Mouse (Mus musculus): ENCODE results near the gene Gm35549. TPM values are rescaled to one million over a fixed set of nuclear protein-coding genes. Genes with fewer than 3 reads are reported as not detected.

The Gm35549 gene
- polyA plus RNA-seq, 1 experiment from 2014 or later: 0.62 TPM

Other genes starting within 250 kb of the Gm35549 start
- not detected in 2 replicates for gene Topaz1, start 96.7 kb downstream of the Gm35549 start, polyA plus RNA-seq (2014; fragmentation: Nextera tagmentation; extraction: Ambion mirVana)
- 6.5 and 7.6 TPM in 2 replicates for gene Tcaim, start 38.5 kb downstream of the Gm35549 start, polyA plus RNA-seq (2014; fragmentation: Nextera tagmentation; extraction: Ambion mirVana)
- gene Zfp445, start 22.0 kb upstream of the Gm35549 start, polyA plus RNA-seq (2014; fragmentation: Nextera tagmentation; extraction: Ambion mirVana): 75.0 and 77.3 TPM in 2 replicates
- 3.7 and 3.9 TPM in 2 replicates for gene Zkscan7, start 41.6 kb upstream of the Gm35549 start, polyA plus RNA-seq (2014; fragmentation: Nextera tagmentation; extraction: Ambion mirVana)
- gene Zfp105, start 79.0 kb upstream of the Gm35549 start, polyA plus RNA-seq (2014; fragmentation: Nextera tagmentation; extraction: Ambion mirVana): 34.8 and 37.3 TPM in 2 replicates
- gene 1110059G10Rik, start 107.0 kb upstream of the Gm35549 start, polyA plus RNA-seq (2014; fragmentation: Nextera tagmentation; extraction: Ambion mirVana): 36.6 and 37.3 TPM in 2 replicates
- 55.6 and 71.8 TPM in 2 replicates for gene Kif15, start 107.0 kb upstream of the Gm35549 start, polyA plus RNA-seq (2014; fragmentation: Nextera tagmentation; extraction: Ambion mirVana)
- 19.5 and 19.6 TPM in 2 replicates for gene Tmem42, start 177.3 kb upstream of the Gm35549 start, polyA plus RNA-seq (2014; fragmentation: Nextera tagmentation; extraction: Ambion mirVana)
- 0.37 and 0.42 TPM in 2 replicates for gene Tgm4, start 190.7 kb upstream of the Gm35549 start, polyA plus RNA-seq (2014; fragmentation: Nextera tagmentation; extraction: Ambion mirVana)

Measured in hindbrain, embryonic 11.5 days (tissue).